Comparison of ENCODE assay signal across 19 mouse cellular contexts in the genomic region with DNA sequence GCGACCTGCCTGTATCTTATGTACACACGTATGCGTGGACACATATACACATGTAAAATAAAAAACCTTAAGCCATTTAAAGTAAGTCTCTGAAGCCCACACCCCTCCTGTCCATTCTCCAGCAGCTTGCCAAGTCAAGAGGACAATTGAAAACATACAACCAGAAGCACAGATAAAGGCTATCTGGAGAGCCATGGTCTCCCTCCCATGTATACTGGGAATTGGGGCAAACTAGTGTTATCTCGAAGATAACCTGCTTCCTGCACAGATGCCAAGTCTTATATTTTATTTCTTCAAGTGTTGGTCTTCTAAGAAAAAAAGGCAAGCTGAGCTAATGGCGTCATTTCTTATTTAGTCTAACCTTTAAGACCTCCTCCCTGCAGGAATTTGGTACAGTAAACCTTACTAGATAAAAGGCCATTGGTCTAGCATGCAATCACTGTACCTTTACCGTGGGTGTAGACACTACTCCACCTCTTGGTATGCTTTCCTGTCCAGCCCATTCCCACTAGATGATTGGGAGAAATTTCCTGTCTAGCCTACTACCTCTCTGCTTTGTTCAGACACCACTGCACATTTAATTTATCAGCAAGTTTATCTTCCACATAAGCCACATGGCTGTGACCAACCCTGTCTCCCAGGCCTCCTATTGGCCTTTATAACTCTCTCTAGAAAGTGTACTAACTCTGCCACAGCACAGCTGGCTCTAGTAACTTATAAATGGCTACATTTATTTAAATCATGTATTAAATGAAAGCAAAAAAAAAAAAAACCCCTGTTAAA.
DNase-seq lines count a peak whose midpoint lies in the region; ATAC-seq and TF ChIP-seq lines count a peak whose summit lies in the region.
"Had no signal": no experiment of that assay in that cellular context is flagged by ENCODE, and none has a peak within 500 bp of the region (broad histone marks: within the 10 kb centered on the region; RNA-seq: fewer than 3 reads in every experiment).

No protein-coding gene starts in this region.

- TF ChIP-seq CTCF in heart, postnatal 0 days (IDR thresholded peaks at IDR 0.05; ENCODE audit: low read depth): no peak
- no peak for TF ChIP-seq CTCF in liver, embryonic 14.5 days (IDR thresholded peaks at IDR 0.05; ENCODE audit: low read depth)

- H3K9me3 ChIP-seq in heart, embryonic 11.5 days (replicated peaks; ENCODE audit: control insufficient read depth, low read length): no peaks in the 10 kb centered on the region
- H3K9me3 ChIP-seq in heart, postnatal 0 days (replicated peaks; ENCODE audit: control insufficient read depth, low read length): no peaks in the 10 kb centered on the region
- no peaks in the 10 kb centered on the region for H3K9me3 ChIP-seq in liver, embryonic 14.5 days (ENCODE audit: control insufficient read depth, low read length)
- H3K9me3 ChIP-seq in hindbrain, embryonic 12.5 days (replicated peaks): no peaks in the 10 kb centered on the region
- H3K9me3 ChIP-seq: embryonic facial prominence, embryonic 13.5 days; forebrain, embryonic 12.5 days; hindbrain, embryonic 13.5 days had no signal

- H3K36me3 ChIP-seq in heart, embryonic 11.5 days (ENCODE audit: control insufficient read depth, insufficient read depth, low read length): no peaks in the 10 kb centered on the region
- H3K36me3 ChIP-seq in heart, postnatal 0 days (replicated peaks; ENCODE audit: control insufficient read depth, insufficient read depth, low read length): no peaks in the 10 kb centered on the region
- no peaks in the 10 kb centered on the region for H3K36me3 ChIP-seq in liver, embryonic 14.5 days (replicated peaks; ENCODE audit: control insufficient read depth, insufficient read depth, low read depth)
- H3K36me3 ChIP-seq in hindbrain, embryonic 12.5 days: no peaks in the 10 kb centered on the region
- H3K36me3 ChIP-seq: embryonic facial prominence, embryonic 13.5 days; forebrain, embryonic 12.5 days; hindbrain, embryonic 13.5 days had no signal

- peaks cover 9% of the 10 kb centered on the region; the same call in 1 of the 2 replicates for H3K4me1 ChIP-seq in heart, embryonic 11.5 days (ENCODE audit: control insufficient read depth, insufficient read depth, low read length)
- 0 out of 2 replicates have a peak, but pooled peaks cover 7% of the 10 kb centered on the region for H3K4me1 ChIP-seq in heart, postnatal 0 days (ENCODE audit: control insufficient read depth, insufficient read depth)
- peaks cover 0 to 5% of the 10 kb centered on the region in 2 experiments; a peak in 1 of 4 replicates for H3K4me1 ChIP-seq in liver, embryonic 14.5 days (replicated peaks; ENCODE audit: control insufficient read depth in 2 of 2, insufficient read depth in 2 of 2, low read length in 1 of 2)
- H3K4me1 ChIP-seq in hindbrain, embryonic 12.5 days: no peaks in the 10 kb centered on the region
- H3K4me1 ChIP-seq: embryonic facial prominence, embryonic 13.5 days; forebrain, embryonic 12.5 days; hindbrain, embryonic 13.5 days had no signal

- no peak overlapping the region for H3K9ac ChIP-seq in heart, embryonic 11.5 days (ENCODE audit: low read depth, low read length)
- H3K9ac ChIP-seq in heart, postnatal 0 days (replicated peaks; ENCODE audit: low read depth, low read length): no peak overlapping the region
- H3K9ac ChIP-seq in liver, embryonic 14.5 days (replicated peaks): no peak overlapping the region
- no peak overlapping the region for H3K9ac ChIP-seq in hindbrain, embryonic 12.5 days
- H3K9ac ChIP-seq: embryonic facial prominence, embryonic 13.5 days; forebrain, embryonic 12.5 days; hindbrain, embryonic 13.5 days had no signal

- DNase-seq in heart, adult 11 months: no peak
- peak; percentile 5 for DNase-seq in heart, postnatal 0 days (ENCODE audit: low spot score)
- DNase-seq in heart, postnatal 10 days: no peak
- DNase-seq in liver, embryonic 14.5 days (ENCODE audit: low read depth in 3 of 3, low spot score in 3 of 3): no peak
- no peak for DNase-seq in lung, postnatal 14 days
- DNase-seq: adrenal gland, postnatal 14 days; cerebellum, adult 11-12 months; cerebellum, adult 9-10 months; cerebellum, postnatal 25 days; gastrocnemius, postnatal 14 days; heart, postnatal 14 days had no signal

- 57% methylated on average over 6 of the region's 6 CpGs for WGBS in heart, embryonic 11.5 days (ENCODE audit: insufficient replicate concordance)
- 52% methylated on average over 6 of the region's 6 CpGs for WGBS in heart, postnatal 0 days
- 49% methylated on average over 6 of the region's 6 CpGs for WGBS in liver, embryonic 14.5 days (ENCODE audit: insufficient replicate concordance)
- 90% methylated on average over 6 of the region's 6 CpGs for WGBS in hindbrain, embryonic 12.5 days

- no peak overlapping the region for H3K4me2 ChIP-seq in heart, embryonic 11.5 days
- no peak overlapping the region for H3K4me2 ChIP-seq in heart, postnatal 0 days (ENCODE audit: low read depth, low read length)
- no peak overlapping the region for H3K4me2 ChIP-seq in liver, embryonic 14.5 days (ENCODE audit: low read depth)
- no peak overlapping the region for H3K4me2 ChIP-seq in hindbrain, embryonic 12.5 days (replicated peaks)
- H3K4me2 ChIP-seq: embryonic facial prominence, embryonic 13.5 days; forebrain, embryonic 12.5 days; hindbrain, embryonic 13.5 days had no signal

- no peak overlapping the region for H3K27ac ChIP-seq in heart, embryonic 11.5 days (ENCODE audit: low read depth, low read length)
- no peak overlapping the region for H3K27ac ChIP-seq in heart, postnatal 0 days (ENCODE audit: low read depth)
- H3K27ac ChIP-seq in liver, embryonic 14.5 days: no peak overlapping the region
- H3K27ac ChIP-seq in hindbrain, embryonic 12.5 days: no peak overlapping the region
- H3K27ac ChIP-seq: embryonic facial prominence, embryonic 13.5 days; forebrain, embryonic 12.5 days; hindbrain, embryonic 13.5 days; hindbrain, postnatal 0 days had no signal

- intact Hi-C loops in heart, postnatal 10 days (cut with DNase I): no loop called here

- H3K27me3 ChIP-seq in heart, embryonic 11.5 days (ENCODE audit: control insufficient read depth, insufficient read depth, low read length): no peaks in the 10 kb centered on the region
- H3K27me3 ChIP-seq in heart, postnatal 0 days (ENCODE audit: control insufficient read depth, insufficient read depth, low read length): no peaks in the 10 kb centered on the region
- no peaks in the 10 kb centered on the region for H3K27me3 ChIP-seq in liver, embryonic 14.5 days (ENCODE audit: control insufficient read depth, insufficient read depth, low read length)
- H3K27me3 ChIP-seq in hindbrain, embryonic 12.5 days: no peaks in the 10 kb centered on the region
- H3K27me3 ChIP-seq: embryonic facial prominence, embryonic 13.5 days; forebrain, embryonic 12.5 days; hindbrain, embryonic 13.5 days had no signal

- H3K4me3 ChIP-seq in heart, embryonic 11.5 days (ENCODE audit: low read depth, low read length): no peak overlapping the region
- H3K4me3 ChIP-seq in heart, postnatal 0 days (ENCODE audit: low read depth, low read length): no peak overlapping the region
- H3K4me3 ChIP-seq in liver, embryonic 14.5 days (ENCODE audit: insufficient read depth in 1 of 2, low read depth in 2 of 2, low read length in 2 of 2): no peak overlapping the region
- H3K4me3 ChIP-seq in hindbrain, embryonic 12.5 days: no peak overlapping the region
- H3K4me3 ChIP-seq: embryonic facial prominence, embryonic 13.5 days; forebrain, embryonic 12.5 days; hindbrain, embryonic 13.5 days had no signal

- no peak for TF ChIP-seq EP300 in heart, postnatal 0 days (IDR thresholded peaks at IDR 0.05; ENCODE audit: low read depth)
- TF ChIP-seq EP300 in liver, embryonic 14.5 days (IDR thresholded peaks at IDR 0.05; ENCODE audit: low read depth): no peak

- ATAC-seq in heart, embryonic 11.5 days (replicated peaks; ENCODE audit: insufficient number of reproducible peaks, low FRiP score, low TSS enrichment): peak; percentile 42; the same call in 1 of the 2 replicates
- ATAC-seq in heart, postnatal 0 days (ENCODE audit: insufficient read depth, low read depth): no peak
- peak; percentile 31; the same call in 1 of the 2 replicates for ATAC-seq in liver, embryonic 14.5 days (ENCODE audit: insufficient read depth)
- ATAC-seq in megakaryocyte-erythroid progenitor cell, adult 5-6 weeks (replicated peaks; ENCODE audit: low FRiP score, low TSS enrichment, poor library complexity, severe bottlenecking): peak; percentile 91
- no peak for ATAC-seq in hindbrain, embryonic 12.5 days (ENCODE audit: low FRiP score)
- ATAC-seq: forebrain, embryonic 16.5 days; hindbrain, postnatal 0 days had no signal

Comparison
In these comparisons a context has a peak if more than half of its experiments do, and no peak if none do; other contexts are left out.
1. ATAC-seq: peak in heart, embryonic 11.5 days (single experiment), liver, embryonic 14.5 days (single experiment) and megakaryocyte-erythroid progenitor cell, adult 5-6 weeks (single experiment); none in heart, postnatal 0 days (single experiment) and hindbrain, embryonic 12.5 days (single experiment).